Mouse (Mus musculus): ENCODE measurements around the gene Rapgef5.

Gene Rapgef5

GRCm38 (mm10) chr12:117712474-117712873 lies 196.2 kb downstream of the Rapgef5 start:
- DNase-seq (ENCODE audit: low read depth, low spot score): no peak

DNA sequence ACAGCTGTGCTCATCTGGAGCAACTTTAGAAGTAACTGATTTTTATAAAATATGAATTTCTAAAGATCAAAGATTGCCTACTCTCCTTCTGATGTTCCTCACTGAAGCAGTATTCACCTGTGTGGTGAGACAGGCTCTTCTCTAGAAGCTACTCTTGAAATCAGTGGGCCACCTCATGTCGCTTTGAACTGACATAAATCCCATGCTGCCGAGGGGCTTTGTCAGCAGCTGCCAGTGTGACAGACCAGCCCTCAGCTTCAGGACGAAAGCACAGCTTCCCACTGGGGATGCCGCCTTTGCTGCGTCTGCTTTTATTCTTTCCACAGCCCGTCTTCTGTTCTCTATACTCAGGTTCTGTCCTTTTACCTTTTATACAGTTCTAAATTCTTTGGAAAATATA lies 197.3 kb downstream of the Rapgef5 start:
- DNase-seq (ENCODE audit: low read depth, low spot score): no peak

- no peak for DNase-seq (ENCODE audit: low read depth, low spot score)
Observed at GRCm38 (mm10) chr12:117720794-117721747, 204.8 kb downstream of the Rapgef5 start.

DNA sequence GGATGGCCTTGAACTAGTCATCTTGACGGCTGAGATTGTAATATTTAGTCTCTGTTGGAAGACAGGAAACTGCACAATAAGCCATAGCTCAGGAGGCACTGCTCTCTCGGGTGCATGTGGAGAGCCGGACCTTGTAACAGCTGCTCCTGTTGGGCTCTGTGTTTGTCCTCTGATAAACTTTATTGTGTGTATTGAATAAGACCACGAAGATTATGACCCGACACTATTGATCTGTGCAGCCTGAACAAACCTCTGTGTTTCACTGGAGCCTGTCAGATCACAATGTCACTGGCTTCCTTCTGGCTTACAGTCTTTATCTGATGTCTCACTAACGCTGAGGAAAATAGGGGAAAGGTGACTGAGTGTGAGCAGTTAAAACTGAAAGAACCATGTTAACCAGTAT lies 205.5 kb downstream of the Rapgef5 start:
- DNase-seq (ENCODE audit: low read depth, low spot score): no peak

- no peak for DNase-seq (ENCODE audit: low read depth, low spot score)
Observed at GRCm38 (mm10) chr12:117725011-117725410, 208.7 kb downstream of the Rapgef5 start.

DNA sequence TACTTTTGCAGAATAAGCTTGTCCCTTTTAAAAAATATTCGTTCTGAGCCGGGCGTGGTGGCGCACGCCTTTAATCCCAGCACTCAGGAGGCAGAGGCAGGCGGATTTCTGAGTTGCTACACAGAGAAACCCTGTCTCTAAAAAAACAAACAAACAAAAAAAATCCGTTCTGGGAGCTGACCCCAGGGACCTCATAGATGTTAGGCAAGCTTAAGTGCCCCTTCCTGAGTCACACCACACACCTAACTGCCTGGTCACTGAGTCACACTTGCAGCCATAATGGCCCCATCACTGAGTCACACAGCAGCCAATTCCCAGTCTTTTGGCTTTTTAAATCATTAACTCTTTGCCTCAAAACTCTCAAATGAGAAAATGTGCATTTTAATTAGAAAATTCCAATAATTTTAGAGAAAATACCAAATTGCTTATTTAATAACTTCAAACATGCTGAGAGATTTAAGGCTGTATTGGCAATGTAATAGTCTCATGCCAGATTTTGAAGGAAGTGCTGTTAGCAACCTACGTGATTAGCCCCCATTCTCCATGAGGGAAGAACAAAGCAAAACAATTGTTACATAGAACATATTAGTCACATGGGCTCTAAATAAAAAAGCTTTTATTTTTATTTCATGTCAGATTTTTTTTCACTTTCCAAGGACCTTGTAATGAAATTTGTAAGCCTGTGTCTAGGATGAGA lies 211.3 kb downstream of the Rapgef5 start:
- no peak for DNase-seq (ENCODE audit: low read depth, low spot score)

GRCm38 (mm10) chr12:117728178-117728611 lies 211.9 kb downstream of the Rapgef5 start:
- no peak for DNase-seq (ENCODE audit: low read depth, low spot score)

DNA sequence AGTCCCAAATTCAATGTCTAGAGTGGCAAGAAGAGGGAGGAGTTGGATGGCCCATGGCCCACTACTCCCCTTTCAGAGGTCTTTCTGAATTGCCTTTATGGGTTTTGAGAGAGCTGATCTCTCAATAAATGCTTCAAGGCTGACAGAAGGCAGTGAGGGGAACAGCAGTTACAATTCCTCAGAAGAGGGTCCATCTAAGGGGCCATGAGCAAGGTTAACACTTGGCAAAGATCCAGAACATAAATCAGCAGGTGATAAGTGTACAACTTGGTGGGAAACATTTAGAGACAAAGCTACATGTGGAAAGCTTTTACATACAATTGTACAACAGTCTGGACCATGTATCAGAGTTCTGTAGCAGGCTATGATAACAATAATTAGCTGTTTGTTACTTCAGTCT lies 217.3 kb downstream of the Rapgef5 start:
- DNase-seq (ENCODE audit: low read depth, low spot score): no peak

GRCm38 (mm10) chr12:117736130-117736529 lies 219.9 kb downstream of the Rapgef5 start:
- DNase-seq (ENCODE audit: low read depth, low spot score): no peak

- no peak for DNase-seq (ENCODE audit: low read depth, low spot score)
Observed at GRCm38 (mm10) chr12:117736928-117737327, 220.6 kb downstream of the Rapgef5 start.

GRCm38 (mm10) chr12:117737332-117738031 lies 221.2 kb downstream of the Rapgef5 start:
- DNase-seq (ENCODE audit: low read depth, low spot score): no peak

DNA sequence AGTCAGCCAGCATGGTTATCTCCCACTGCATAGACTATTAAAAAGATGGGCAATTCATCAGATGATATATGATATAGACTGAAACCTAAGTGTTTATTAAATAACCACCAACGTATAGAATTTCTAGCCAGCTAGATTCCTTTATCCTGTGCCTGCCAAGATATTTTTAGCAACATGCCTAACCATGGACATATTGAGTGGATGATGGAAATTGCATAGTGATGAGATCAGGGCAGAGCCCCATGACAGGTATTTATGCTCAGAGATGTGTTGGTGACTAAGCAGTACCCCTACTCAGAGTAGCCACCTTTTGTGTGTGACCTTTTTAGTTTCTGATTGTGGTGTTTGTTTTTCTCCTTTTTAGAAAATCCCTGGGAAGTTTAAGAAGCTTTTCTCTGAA lies 226.2 kb downstream of the Rapgef5 start:
- DNase-seq (ENCODE audit: low read depth, low spot score): no peak

GRCm38 (mm10) chr12:117744580-117745483 lies 228.6 kb downstream of the Rapgef5 start:
- no peak for DNase-seq (ENCODE audit: low read depth, low spot score)

DNA sequence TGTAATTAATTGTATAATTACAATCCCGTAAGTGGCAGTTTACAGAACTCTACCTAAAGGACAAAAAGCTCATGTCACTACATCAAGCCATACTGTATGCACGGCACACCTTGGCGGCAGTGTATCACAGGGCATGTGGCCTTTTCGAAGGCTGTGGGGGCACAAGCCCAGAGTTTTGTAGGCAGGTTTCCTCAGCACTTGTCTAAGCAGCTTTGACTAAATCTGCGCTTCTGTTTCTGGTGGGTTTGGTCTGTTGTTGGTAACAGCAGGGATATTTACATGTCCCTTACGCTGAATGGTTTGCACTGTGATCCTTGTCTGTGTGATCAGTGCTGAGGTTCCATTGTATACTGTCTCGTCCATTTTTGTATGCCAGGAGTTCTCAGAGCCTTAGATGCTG lies 230.3 kb downstream of the Rapgef5 start:
- DNase-seq (ENCODE audit: low read depth, low spot score): no peak

DNA sequence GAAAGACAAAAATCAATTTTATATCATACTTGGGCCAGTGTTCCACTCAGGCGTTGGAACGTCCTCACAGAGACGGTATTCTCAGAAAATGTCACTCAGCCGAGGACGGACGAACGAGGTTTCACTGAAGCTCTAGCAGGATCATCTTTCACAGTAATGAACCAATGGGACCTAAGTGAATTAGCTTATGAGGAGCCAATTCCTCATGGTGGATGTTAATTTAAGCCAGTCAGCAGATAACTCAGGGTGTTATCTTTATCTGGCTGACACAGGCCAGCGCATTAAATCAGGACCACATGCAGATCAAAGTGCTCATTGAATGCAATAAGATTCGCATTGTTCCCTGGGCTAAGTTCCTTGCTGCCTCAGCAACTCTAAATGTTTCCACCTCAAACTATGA lies 234.8 kb downstream of the Rapgef5 start:
- DNase-seq (ENCODE audit: low read depth, low spot score): no peak

DNA sequence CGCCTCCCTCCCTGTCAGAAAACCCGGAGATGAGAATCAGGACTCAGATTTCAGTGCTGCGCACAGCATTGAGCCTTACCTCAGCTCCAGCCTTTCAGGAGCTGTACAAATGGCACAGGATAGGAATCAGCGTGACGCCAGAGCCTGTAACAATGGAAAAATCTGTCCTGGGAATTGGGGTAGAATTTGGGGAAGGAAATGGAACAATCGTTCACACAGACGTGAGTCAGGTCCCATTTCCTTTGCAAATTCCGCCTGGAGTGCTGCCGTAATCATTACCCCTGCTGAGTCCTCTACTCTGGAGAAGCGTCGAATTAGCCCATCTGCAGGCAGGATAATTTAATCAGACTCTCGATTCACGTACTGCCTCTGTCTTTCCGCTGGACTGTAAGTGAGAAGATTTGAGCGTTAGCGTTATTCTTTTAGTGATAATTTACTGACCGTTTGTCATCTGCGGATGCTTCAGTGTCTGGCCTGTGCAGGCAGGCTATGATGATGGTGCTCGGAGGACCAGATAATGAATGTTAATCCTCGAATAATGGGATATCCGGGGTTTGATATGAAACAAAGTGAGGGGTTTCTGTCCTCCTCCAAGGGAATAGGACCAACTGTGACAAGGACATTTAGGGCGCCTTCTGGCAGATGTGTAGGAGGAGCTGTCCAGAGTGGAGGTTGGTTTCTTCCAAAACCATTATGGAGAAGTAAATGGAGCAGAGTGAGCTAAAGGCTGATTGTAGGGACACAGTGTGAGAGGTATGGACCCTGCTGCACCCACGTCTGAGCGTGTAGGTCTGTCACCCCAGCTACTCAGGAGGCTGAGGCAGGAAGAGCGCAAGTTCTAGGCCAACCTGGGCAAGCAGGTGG lies 235.5 kb downstream of the Rapgef5 start:
- DNase-seq (ENCODE audit: low read depth, low spot score): no peak

DNA sequence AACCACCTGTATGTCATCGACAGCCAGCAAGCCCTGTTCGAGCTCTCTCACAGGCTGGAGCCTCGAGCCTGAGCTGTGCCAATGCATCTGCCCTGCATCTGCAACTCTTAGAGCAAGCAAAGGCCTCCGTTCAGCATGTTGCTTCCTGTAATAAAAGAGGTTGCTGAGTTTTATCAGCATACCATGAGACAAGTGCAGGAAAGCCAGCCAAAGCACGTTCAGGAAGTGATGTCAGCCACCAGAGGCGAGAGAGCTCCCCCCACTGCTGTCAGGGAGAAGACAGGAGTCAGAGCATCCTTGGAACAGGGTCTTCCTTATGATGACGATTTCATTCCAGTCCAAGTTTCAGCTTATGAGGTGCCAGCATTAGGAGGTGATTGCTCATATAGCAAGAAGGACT lies 239.7 kb downstream of the Rapgef5 start:
- no peak for DNase-seq (ENCODE audit: low read depth, low spot score)

DNA sequence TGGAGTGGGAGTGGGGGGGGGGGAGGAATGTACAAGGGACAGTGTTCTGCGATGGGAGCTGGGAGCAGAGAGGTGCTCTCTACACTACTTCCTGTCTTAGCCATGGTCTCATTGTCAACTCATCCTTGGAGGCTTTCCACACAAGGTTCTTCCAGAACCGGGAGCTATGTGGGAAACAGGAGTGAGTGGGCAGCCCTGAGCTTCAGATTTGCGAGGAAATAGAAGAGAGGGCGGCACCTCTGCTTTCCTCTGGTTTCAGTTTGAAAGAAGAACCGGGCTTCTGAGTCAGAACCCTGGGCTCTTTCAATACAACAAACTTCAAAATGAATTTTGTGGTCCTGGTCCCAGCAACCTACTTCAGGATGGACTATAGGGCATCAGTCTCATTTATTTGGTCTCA lies 244.1 kb downstream of the Rapgef5 start:
- no peak for DNase-seq (ENCODE audit: low read depth, low spot score)

DNA sequence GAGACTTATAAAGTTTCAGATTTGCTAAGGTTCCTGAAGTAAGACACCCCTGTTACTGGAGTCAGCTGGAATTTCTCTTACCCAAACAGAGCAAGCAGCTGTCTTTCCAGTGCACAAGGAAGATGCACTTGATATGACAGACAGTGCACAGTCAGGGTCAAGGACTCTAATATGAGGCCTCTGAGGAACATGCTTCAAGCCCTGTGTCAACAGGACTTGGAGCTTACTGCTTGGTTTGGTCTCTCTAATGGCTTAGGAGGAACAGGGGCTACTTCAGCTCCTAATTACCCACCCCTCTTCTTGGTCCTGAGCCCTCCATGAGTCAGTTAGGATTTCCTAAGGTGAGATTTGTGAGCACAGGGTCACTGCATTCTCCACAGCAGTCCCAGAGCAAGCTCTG lies 244.6 kb downstream of the Rapgef5 start:
- DNase-seq (ENCODE audit: low read depth, low spot score): no peak

GRCm38 (mm10) chr12:117761698-117762097 lies 245.4 kb downstream of the Rapgef5 start:
- DNase-seq (ENCODE audit: low read depth, low spot score): no peak
